Mouse (Mus musculus) hindbrain, embryonic 16.5 days (tissue): ENCODE data around the gene 4932438H23Rik. TPM values are rescaled to one million over a fixed set of nuclear protein-coding genes. Genes with fewer than 3 reads are reported as not detected.
"Not testable (repeated sequence)": the region's sequence is repeated elsewhere in the genome, so short reads cannot be mapped to it uniquely, and the experiment has no call there.

Experiments
- ATAC-seq: fragments of 200-750 bp; cut with Nextera tagmentation; 2 replicates; pipeline ENCODE4 v1.8.0; 2017; ENCODE audit warnings: moderate TSS enrichment, moderate library complexity
- H3K27ac ChIP-seq: fragments of 300-500 bp; sonication (generic); 2 replicates; pipeline ENCODE4 v1.5.1; 2014; ENCODE audit warnings: low read depth, mild to moderate bottlenecking, control low read depth, low read length, moderate library complexity
- H3K27me3 ChIP-seq: fragments of 300-500 bp; sonication (generic); replicated peaks from 2 replicates; pipeline ENCODE4 v1.6.1; 2014; ENCODE audit warnings: low read length; ENCODE audit not compliant: control insufficient read depth, insufficient read depth
- H3K36me3 ChIP-seq: fragments of 300-500 bp; sonication (generic); 2 replicates; pipeline ENCODE4 v1.6.1; 2014; ENCODE audit warnings: mild to moderate bottlenecking, low read length, moderate library complexity, mixed read lengths; ENCODE audit not compliant: control insufficient read depth, insufficient read depth
- H3K4me1 ChIP-seq: fragments of 300-500 bp; sonication (generic); 2 replicates; pipeline ENCODE4 v1.6.1; 2014; ENCODE audit warnings: low read depth, low read length; ENCODE audit not compliant: control insufficient read depth, insufficient read depth
- H3K4me2 ChIP-seq: fragments of 300-500 bp; sonication (generic); 2 replicates; pipeline ENCODE4 v1.6.1; 2014; ENCODE audit warnings: mild to moderate bottlenecking, low read length, control low read depth, moderate library complexity
- H3K4me3 ChIP-seq: fragments of 300-500 bp; sonication (generic); 2 replicates; pipeline ENCODE4 v1.5.1; 2014; ENCODE audit warnings: mild to moderate bottlenecking, low read length, control low read depth, moderate library complexity
- H3K9ac ChIP-seq: fragments of 300-500 bp; sonication (generic); 2 replicates; pipeline ENCODE4 v1.6.1; 2014; ENCODE audit warnings: low read depth, mild to moderate bottlenecking, control low read depth, low read length, moderate library complexity
- H3K9me3 ChIP-seq: fragments of 300-500 bp; sonication (generic); 2 replicates; pipeline ENCODE4 v1.6.1; 2014; ENCODE audit warnings: mild to moderate bottlenecking, low read length, moderate library complexity; ENCODE audit not compliant: control insufficient read depth
- WGBS: fragments of 180-500 bp; shearing (Covaris S2); extraction: QIAGEN DNeasy Blood & Tissue Kit; methylation state at CpG from one replicate; pipeline ENCODE4 v1.1.7; 2014; 5-methylcytosine and 5-hydroxymethylcytosine counted together
- polyA plus RNA-seq: library from polyadenylated mRNA; unstranded; fragments of >200 nt; fragmentation: Nextera tagmentation; extraction: Ambion mirVana; gene quantifications from 2 replicates; pipeline ENCODE4 v1.2.1, GENCODE M21; 2015

The 4932438H23Rik gene
- polyA plus RNA-seq, 1 experiment from 2014 or later, result 0.88 TPM

DNA sequence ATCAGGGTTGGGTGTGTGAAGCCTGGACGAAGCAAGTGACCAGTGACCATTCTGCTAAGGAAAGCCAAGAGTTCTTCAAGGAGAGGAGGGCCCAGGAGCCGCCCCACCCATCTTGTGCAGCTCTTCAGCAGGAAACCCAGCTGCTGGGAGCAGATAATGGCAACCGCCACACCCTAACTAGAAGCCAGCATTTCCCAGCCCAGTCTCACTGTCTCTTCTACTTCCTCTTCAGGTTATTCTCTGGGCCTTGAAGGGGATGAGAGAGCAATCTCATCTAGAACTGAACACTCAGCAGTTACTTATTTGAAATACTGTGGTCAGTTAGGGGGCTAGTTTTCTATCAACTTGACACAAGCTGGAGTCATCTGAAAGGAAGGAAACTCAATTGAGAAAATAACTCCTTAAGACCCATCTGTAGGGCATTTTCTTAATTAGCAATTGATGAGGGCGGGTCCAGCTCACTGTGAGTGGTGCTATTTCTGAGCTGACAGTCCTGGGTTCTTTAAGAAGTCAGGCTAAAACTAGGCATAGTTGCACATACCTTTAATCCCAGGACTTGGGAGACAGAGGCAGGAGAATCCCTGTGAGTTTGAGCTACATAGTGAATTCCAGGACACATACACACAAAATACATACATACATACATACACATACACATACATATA is 8.1 kb downstream of the 4932438H23Rik start:
- H3K9ac ChIP-seq, result no peak overlapping the region
- H3K4me1 ChIP-seq, result peaks cover 8% of the 10 kb centered on the region; the same call in 1 of the 2 replicates
- H3K9me3 ChIP-seq, result no peaks in the 10 kb centered on the region
- H3K27me3 ChIP-seq, result peaks cover 11% of the 10 kb centered on the region
- no peak overlapping the region for H3K4me3 ChIP-seq
- WGBS, result 67% methylated on average over 4 of the region's 4 CpGs
- no peaks in the 10 kb centered on the region for H3K36me3 ChIP-seq
- no peak for ATAC-seq
- H3K4me2 ChIP-seq, result no peak overlapping the region
- no peak overlapping the region for H3K27ac ChIP-seq

DNA sequence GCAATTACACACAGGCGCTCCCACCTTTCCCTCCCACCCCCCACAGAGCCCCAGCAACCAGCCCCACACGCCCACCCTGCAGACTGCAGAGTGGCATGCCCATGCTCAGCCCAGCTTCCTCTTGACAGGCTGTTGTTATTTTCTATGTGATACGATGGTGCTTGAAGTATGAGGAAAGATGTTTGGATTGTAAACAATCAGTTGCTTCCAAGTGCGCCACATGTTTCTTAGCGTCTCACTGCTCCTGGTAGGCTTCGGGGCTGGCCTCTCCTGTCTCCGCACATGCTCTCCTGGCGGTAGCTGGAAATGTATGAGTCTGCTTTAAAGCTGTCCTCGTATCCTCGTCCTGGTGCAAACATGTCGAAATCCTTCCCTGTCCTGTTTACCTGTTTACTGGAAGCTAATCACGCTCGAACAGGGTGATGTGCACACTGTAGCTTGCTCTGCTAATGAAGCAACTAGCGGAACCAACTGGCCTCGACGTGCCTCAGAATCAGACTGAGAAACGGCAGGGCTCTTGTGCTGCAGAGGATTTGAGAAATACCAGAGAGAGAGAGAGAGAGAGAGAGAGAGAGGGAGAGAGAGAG is 9.6 kb downstream of the 4932438H23Rik start:
- ATAC-seq, result peak; percentile 65
- H3K27me3 ChIP-seq, result peaks cover 13% of the 10 kb centered on the region

DNA sequence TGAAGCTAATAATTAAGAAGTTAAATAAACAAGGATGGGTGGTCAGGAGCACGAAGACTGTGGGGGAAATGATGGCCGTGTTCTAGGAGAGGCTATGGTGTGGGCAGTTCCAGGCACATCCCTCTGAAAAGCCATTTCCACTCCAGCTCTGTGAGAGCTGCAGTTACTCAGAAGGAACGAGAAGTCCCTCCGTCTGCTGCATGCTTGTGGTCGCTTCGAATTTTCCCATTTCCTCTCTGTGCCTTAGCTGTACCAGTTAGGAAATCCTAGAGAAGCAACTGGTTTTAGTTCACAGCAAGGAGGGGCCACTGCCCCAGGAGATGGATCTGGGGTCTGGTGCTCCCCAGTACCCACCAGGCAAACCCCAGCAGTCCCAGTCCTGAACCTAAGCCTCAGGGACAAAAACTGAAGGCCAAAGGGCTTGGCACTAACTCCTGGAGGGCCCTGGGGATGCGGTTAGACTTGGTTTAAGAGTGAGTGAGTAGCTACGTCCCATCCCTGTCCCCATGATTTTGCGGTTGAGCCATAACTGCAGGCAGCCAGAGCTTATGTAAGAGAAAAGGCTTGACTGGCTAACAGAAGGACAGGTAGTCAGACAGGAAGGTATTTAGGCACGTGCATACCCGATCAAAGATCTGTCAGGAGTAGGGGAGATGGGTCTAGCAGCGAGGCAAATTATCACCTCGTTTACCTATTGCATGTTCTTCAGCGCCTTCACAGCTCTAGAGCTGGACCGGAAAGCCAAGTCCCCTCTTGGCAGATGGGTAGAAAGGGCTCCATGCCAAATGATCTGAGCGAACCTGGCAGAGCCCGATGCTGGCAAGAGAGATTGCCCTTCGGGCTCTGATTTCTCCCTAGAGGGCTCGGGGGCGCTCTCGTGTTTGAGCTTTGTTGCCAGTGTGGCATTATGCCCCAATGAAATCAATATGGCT is 10.3 kb downstream of the 4932438H23Rik start:
- WGBS, result 65% methylated on average over 21 of the region's 21 CpGs
- peak overlapping the region; percentile 29 for H3K4me2 ChIP-seq

More for the DNA sequence above, 9.6 kb downstream of the 4932438H23Rik start:
- H3K9me3 ChIP-seq, result no peaks in the 10 kb centered on the region
- no peak overlapping the region for H3K27ac ChIP-seq
- H3K9ac ChIP-seq, result no peak overlapping the region
- 55% methylated on average over 17 of the region's 17 CpGs for WGBS
- H3K4me1 ChIP-seq, result peaks cover 8% of the 10 kb centered on the region; the same call in 1 of the 2 replicates
- H3K4me3 ChIP-seq, result no peak overlapping the region
- no peaks in the 10 kb centered on the region for H3K36me3 ChIP-seq
- H3K4me2 ChIP-seq, result peak overlapping the region; percentile 29

DNA sequence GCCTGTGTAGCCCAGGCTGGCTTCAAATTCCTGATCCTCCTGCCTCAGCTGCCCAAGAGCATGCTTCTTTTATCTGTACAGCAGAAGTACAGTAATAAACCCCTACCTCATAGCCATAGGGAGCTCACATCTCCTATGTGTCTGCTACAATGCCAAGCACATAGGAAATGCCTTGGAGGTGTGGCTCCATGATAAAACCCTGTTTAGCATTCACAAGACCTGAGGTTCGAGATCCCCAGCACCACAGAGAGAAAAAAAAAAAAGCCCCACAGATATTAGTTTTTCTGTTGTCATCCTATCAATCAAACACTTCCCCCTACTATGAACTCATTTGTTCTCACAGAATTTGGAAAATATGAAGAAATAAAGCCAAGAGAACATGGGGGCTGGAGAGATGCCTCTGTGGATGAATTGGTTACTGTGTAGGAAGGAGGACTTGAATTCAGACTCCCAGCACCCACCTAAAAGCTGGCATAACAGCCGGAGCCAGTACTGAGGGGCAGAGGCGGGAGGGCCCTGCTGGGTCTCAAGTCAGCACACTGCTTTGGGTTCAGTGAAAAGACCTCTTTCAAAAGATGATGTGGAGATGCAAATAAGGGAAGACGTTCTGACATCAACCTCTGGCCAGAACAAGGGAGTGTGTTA is 11.8 kb downstream of the 4932438H23Rik start:
- Histone ChIP-seq H3K4me1 (peaks cover 8% of the 10 kb centered on the region; the same call in 1 of the 2 replicates), H3K9ac (no peak overlapping the region), H3K4me3 (no peak overlapping the region), H3K36me3 (no peaks in the 10 kb centered on the region), H3K4me2 (no peak overlapping the region), H3K27ac (no peak overlapping the region), H3K27me3 (peaks cover 16% of the 10 kb centered on the region), H3K9me3 (no peaks in the 10 kb centered on the region)
- ATAC-seq, result no peak
- WGBS, result 55% methylated on average over 4 of the region's 4 CpGs

More for the DNA sequence above, 10.3 kb downstream of the 4932438H23Rik start:
- H3K27me3 ChIP-seq, result peaks cover 19% of the 10 kb centered on the region
- H3K4me3 ChIP-seq, result no peak overlapping the region
- H3K27ac ChIP-seq, result no peak overlapping the region
- peak; percentile 84 for ATAC-seq
- H3K4me1 ChIP-seq, result peaks cover 8% of the 10 kb centered on the region; the same call in 1 of the 2 replicates
- no peaks in the 10 kb centered on the region for H3K36me3 ChIP-seq
- H3K9ac ChIP-seq, result no peak overlapping the region
- no peaks in the 10 kb centered on the region for H3K9me3 ChIP-seq

DNA sequence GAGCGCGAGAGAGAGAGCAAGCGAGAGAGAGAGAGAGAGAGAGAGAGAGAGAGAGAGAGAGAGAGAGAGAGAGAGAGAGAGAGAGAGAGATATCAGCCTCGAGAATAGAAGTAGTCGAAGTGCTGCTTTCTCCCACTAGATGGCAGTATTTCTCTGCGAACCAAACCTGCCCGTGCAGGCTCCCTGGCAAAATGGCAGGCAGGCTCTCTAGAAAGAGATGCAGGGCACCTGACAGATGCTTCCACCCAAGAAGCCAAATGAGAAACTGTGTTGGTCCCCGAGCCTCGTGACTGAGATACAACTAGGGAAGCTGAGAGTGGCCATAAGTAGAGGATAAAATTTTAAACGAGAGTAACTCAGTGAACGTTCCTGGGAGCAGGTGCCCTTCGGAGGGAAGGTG is 13.4 kb downstream of the 4932438H23Rik start:
- ATAC-seq, result peak; percentile 61; the same call in 1 of the 2 replicates

DNA sequence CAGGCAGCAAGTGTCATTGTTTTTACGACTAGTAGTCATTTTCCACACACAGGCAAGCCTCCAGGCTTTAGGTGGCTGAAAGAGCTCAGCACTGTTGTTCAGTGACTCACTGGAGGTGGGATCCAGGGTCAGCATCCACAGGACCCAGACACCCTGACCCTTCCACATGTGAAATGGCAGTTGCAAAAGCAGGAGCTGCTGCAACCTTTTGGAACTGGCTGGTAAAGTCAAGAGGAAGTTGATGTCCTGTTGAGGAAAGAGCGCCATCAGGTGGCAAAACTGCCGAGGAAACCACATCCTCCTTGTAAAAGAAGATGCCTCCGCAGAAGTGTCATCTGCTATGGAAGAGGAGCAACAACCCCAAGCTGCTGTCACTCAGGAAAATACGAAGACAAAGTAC is 18.7 kb downstream of the 4932438H23Rik start:
- 81% methylated on average over 5 of the region's 5 CpGs for WGBS

More for the DNA sequence above, 13.4 kb downstream of the 4932438H23Rik start:
- H3K4me3 ChIP-seq, result no peak overlapping the region
- H3K9ac ChIP-seq, result no peak overlapping the region
- WGBS, result 22% methylated on average over 11 of the region's 12 CpGs
- peaks cover 8% of the 10 kb centered on the region; the same call in 1 of the 2 replicates for H3K4me1 ChIP-seq
- no peaks in the 10 kb centered on the region for H3K36me3 ChIP-seq
- H3K9me3 ChIP-seq, result no peaks in the 10 kb centered on the region
- peaks cover 14% of the 10 kb centered on the region for H3K27me3 ChIP-seq
- H3K27ac ChIP-seq, result no peak overlapping the region
- H3K4me2 ChIP-seq, result no peak overlapping the region

DNA sequence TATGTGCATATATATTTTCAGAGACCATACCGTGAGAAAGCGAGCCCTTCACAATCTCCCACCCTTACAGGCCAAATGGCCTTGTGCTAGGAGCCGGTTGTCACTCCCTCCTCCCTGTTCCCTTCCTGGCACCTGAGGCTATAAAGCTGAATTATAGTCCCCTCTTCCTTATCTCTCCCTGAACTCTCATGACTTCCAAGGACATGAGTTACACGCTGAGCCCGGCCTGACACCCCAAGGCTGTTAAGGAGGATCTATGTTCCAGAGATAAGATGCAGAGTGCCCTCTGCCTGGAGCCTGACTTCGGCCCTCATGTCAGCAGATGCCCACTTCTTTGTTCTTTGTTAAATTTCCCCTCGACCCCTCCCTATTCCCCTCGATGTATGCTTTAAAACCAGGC is 19.5 kb downstream of the 4932438H23Rik start:
- WGBS, result 89% methylated on average over 8 of the region's 8 CpGs
- ATAC-seq, H3K4me3 ChIP-seq, H3K4me2 ChIP-seq, H3K27ac ChIP-seq, H3K4me1 ChIP-seq, H3K27me3 ChIP-seq, H3K9ac ChIP-seq, H3K9me3 ChIP-seq, H3K36me3 ChIP-seq: not testable (repeated sequence)

More for the DNA sequence above, 18.7 kb downstream of the 4932438H23Rik start:
- Histone ChIP-seq H3K27ac (no peak overlapping the region), H3K27me3 (peaks cover 8% of the 10 kb centered on the region; the same call in 1 of the 2 replicates), H3K9me3 (no peaks in the 10 kb centered on the region), H3K36me3 (no peaks in the 10 kb centered on the region), H3K9ac (no peak overlapping the region), H3K4me3 (no peak overlapping the region), H3K4me1 (no peaks in the 10 kb centered on the region), H3K4me2 (no peak overlapping the region)
- no peak for ATAC-seq

DNA sequence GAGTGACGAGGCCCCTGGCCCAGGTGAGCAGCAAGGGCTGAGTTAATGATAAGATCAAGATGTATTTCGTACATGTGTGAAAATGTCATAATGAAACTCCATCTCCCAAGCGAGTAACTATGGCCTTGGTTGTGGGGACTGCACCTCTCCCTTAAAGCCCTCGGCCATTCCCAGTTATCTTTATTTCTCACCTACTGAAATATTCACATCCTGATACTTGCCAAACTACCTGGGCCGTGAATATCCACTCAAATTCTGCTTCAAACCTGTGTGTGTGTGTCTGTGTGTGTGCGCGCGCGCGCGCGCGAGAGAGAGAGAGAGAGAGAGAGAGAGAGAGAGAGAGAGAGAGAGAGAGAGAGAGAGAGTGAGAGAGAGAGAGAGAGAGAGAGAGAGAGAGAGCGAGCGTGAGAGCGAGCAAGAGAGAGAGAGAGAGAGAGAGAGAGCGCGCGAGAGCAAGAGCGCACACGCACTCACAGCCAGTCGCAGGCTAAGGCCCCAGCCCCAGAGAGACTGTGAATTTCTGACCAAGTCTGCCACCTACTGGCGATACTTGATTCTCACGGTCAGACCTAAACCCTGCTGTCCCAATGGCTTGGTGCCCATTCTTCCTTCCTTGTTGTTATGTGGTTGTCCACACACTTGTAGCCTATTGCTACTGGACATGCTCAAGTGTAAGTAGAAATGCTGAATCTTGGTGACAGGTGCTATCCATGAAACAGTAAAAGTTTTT is 21.6 kb downstream of the 4932438H23Rik start:
- Histone ChIP-seq H3K4me1 (peaks cover 7% of the 10 kb centered on the region), H3K27me3 (no peaks in the 10 kb centered on the region), H3K9ac (no peak overlapping the region; the same call in 1 of the 2 replicates), H3K4me2 (peak overlapping the region; percentile 39; the same call in 1 of the 2 replicates), H3K27ac (no peak overlapping the region), H3K4me3 (peak overlapping the region; percentile 21), H3K36me3 (no peaks in the 10 kb centered on the region), H3K9me3 (no peaks in the 10 kb centered on the region)
- peak; percentile 98 for ATAC-seq
- 31% methylated on average over 23 of the region's 24 CpGs for WGBS
